Mouse (Mus musculus) lung, postnatal 0 days (tissue): ENCODE measurements around the gene Cycs.

ENCODE experiments used
- CTCF ChIP-seq: IDR thresholded peaks from 2 replicates; pipeline ENCODE4 v1.5.1; 2016; ENCODE audit warnings: antibody characterized with exemption, mild to moderate bottlenecking
- EP300 ChIP-seq: IDR thresholded peaks from 2 replicates; pipeline ENCODE4 v1.6.1; 2016; ENCODE audit warnings: antibody characterized with exemption, mild to moderate bottlenecking, control low read depth

GRCm38 (mm10) chr6:50520139-50520538 lies 46.2 kb downstream of the Cycs start:
- no peak for TF ChIP-seq CTCF
- TF ChIP-seq EP300, result no peak
